ENCODE assay signal across 8 mouse cellular contexts in genomic region chr5:124529697-124530096, GRCm38 (mm10). TPM values are rescaled to one million over a fixed set of nuclear protein-coding genes. Genes with fewer than 3 reads are reported as not detected.
DNase-seq lines count a peak whose midpoint lies in the region; ATAC-seq lines count a peak whose summit lies in the region.

No protein-coding gene starts in this region.

- peaks cover 6% of the 10 kb centered on the region; the same call in 1 of the 2 replicates for H3K4me1 ChIP-seq in brown adipose tissue, adult 24 weeks (ENCODE audit: control insufficient read depth, insufficient read depth, insufficient read length, low read length)
- peaks cover 37% of the 10 kb centered on the region for H3K4me1 ChIP-seq in forebrain, embryonic 13.5 days
- peaks cover 15% of the 10 kb centered on the region for H3K4me1 ChIP-seq in intestine, embryonic 16.5 days (ENCODE audit: control insufficient read depth, insufficient read depth, low read length)
- peaks cover 61% of the 10 kb centered on the region for H3K4me1 ChIP-seq in megakaryocyte, embryonic 14.5 days

- no peak for ATAC-seq in forebrain, embryonic 13.5 days
- no peak for ATAC-seq in intestine, embryonic 16.5 days

- H3K4me3 ChIP-seq in brown adipose tissue, adult 24 weeks (ENCODE audit: insufficient read depth, low read depth, low read length): peak overlapping the region; percentile 90
- peak overlapping the region; percentile 73; the same call in 1 of the 2 replicates for H3K4me3 ChIP-seq in forebrain, embryonic 13.5 days
- H3K4me3 ChIP-seq in intestine, embryonic 16.5 days (ENCODE audit: low read length): peak overlapping the region; percentile 79
- peak overlapping the region; percentile 97 for H3K4me3 ChIP-seq in megakaryocyte, embryonic 14.5 days (replicated peaks)

- no peaks in the 10 kb centered on the region for H3K9me3 ChIP-seq in forebrain, embryonic 13.5 days (replicated peaks)
- H3K9me3 ChIP-seq in intestine, embryonic 16.5 days (ENCODE audit: control insufficient read depth, low read length): no peaks in the 10 kb centered on the region
- no peaks in the 10 kb centered on the region for H3K9me3 ChIP-seq in megakaryocyte, embryonic 14.5 days

- peak overlapping the region; percentile 28 for H3K27ac ChIP-seq in brown adipose tissue, adult 24 weeks (replicated peaks; ENCODE audit: low read depth, low read length)
- no peak overlapping the region for H3K27ac ChIP-seq in forebrain, embryonic 13.5 days
- no peak overlapping the region; the same call in 1 of the 2 replicates for H3K27ac ChIP-seq in intestine, embryonic 16.5 days (ENCODE audit: low read length)

- H3K4me2 ChIP-seq in forebrain, embryonic 13.5 days: peak overlapping the region; percentile 79
- peak overlapping the region; percentile 85 for H3K4me2 ChIP-seq in intestine, embryonic 16.5 days (ENCODE audit: low read depth, low read length)

- H3K27me3 ChIP-seq in forebrain, embryonic 13.5 days: no peaks in the 10 kb centered on the region
- H3K27me3 ChIP-seq in intestine, embryonic 16.5 days (replicated peaks; ENCODE audit: control insufficient read depth, insufficient read depth, low read length): no peaks in the 10 kb centered on the region
- peaks cover 57% of the 10 kb centered on the region for H3K27me3 ChIP-seq in megakaryocyte, embryonic 14.5 days (replicated peaks)

- 71% methylated on average over 8 of the region's 8 CpGs for WGBS in forebrain, embryonic 13.5 days
- WGBS in intestine, embryonic 16.5 days: 45% methylated on average over 8 of the region's 8 CpGs

- 0 out of 2 replicates have a peak, but pooled peaks cover 3% of the 10 kb centered on the region for H3K36me3 ChIP-seq in forebrain, embryonic 13.5 days (ENCODE audit: poor library complexity, severe bottlenecking)
- no peaks in the 10 kb centered on the region for H3K36me3 ChIP-seq in intestine, embryonic 16.5 days (ENCODE audit: control insufficient read depth, insufficient read depth, low read length)
- no peaks in the 10 kb centered on the region for H3K36me3 ChIP-seq in megakaryocyte, embryonic 14.5 days (replicated peaks; ENCODE audit: low read length)

- H3K9ac ChIP-seq in forebrain, embryonic 13.5 days: peak overlapping the region; percentile 73; the same call in 1 of the 2 replicates
- peak overlapping the region; percentile 82 for H3K9ac ChIP-seq in intestine, embryonic 16.5 days (ENCODE audit: low read depth, low read length)

- DNase-seq in adrenal gland, postnatal 25 days: no peak
- DNase-seq in layer of hippocampus, adult 8-10 months (ENCODE audit: low spot score in 2 of 2): no peak
- no peak for DNase-seq in cerebellum, adult 11 months
- DNase-seq in layer of hippocampus, postnatal 10 days (ENCODE audit: low spot score in 2 of 2): no peak

RNA-seq across cellular contexts. Expression of gene Rilpl1, which starts 1.5 kb away (rescaled TPM):
- polyA plus RNA-seq in brown adipose tissue, adult 24 weeks (2012; ENCODE audit: insufficient read depth, insufficient read length, missing spikeins): 4.9 and 8.7 TPM in 2 replicates
- 10.4 and 10.6 TPM in 2 replicates for polyA plus RNA-seq in forebrain, embryonic 13.5 days (2015; fragmentation: Nextera tagmentation; extraction: Ambion mirVana)
- 8.6 and 8.8 TPM in 2 replicates for polyA plus RNA-seq in intestine, embryonic 16.5 days (2015; fragmentation: Nextera tagmentation; extraction: Ambion mirVana)
- 0.75 and 11.4 TPM in 2 replicates for polyA plus RNA-seq in megakaryocyte, embryonic 14.5 days (2012; ENCODE audit: insufficient read depth, low replicate concordance)
- 15.1 and 17.7 TPM in 2 replicates for total RNA-seq in adrenal gland, postnatal 25 days (2021)
- 10 to 100 TPM; 67.1 to 69.2 (median 68.8) TPM for total RNA-seq in layer of hippocampus, adult 8-10 months (2022)
- 10 to 100 TPM; 28.9 to 31.0 TPM for total RNA-seq in layer of hippocampus, postnatal 10 days (2021)

RNA-seq across cellular contexts. Expression of gene Tmed2, which starts 10.8 kb away (rescaled TPM):
- 330 and 403 TPM in 2 replicates for polyA plus RNA-seq in brown adipose tissue, adult 24 weeks (2012; ENCODE audit: insufficient read depth, insufficient read length, missing spikeins)
- polyA plus RNA-seq in forebrain, embryonic 13.5 days (2015; fragmentation: Nextera tagmentation; extraction: Ambion mirVana): 378 and 389 TPM in 2 replicates
- polyA plus RNA-seq in intestine, embryonic 16.5 days (2015; fragmentation: Nextera tagmentation; extraction: Ambion mirVana): 635 and 649 TPM in 2 replicates
- polyA plus RNA-seq in megakaryocyte, embryonic 14.5 days (2012; ENCODE audit: insufficient read depth, low replicate concordance): 72.2 and 125 TPM in 2 replicates
- total RNA-seq in adrenal gland, postnatal 25 days (2021): 186 and 197 TPM in 2 replicates
- 100 to 1,000 TPM; 100 to 117 (median 109) TPM for total RNA-seq in layer of hippocampus, adult 8-10 months (2022)
- total RNA-seq in layer of hippocampus, postnatal 10 days (2021): 100 to 1,000 TPM in 1 of 2 experiments, 10 to 100 TPM in 1; 95.6 to 113 TPM

RNA-seq across cellular contexts. Expression of gene Ddx55, which starts 23.0 kb away (rescaled TPM):
- 2.1 and 3.7 TPM in 2 replicates for polyA plus RNA-seq in brown adipose tissue, adult 24 weeks (2012; ENCODE audit: insufficient read depth, insufficient read length, missing spikeins)
- polyA plus RNA-seq in forebrain, embryonic 13.5 days (2015; fragmentation: Nextera tagmentation; extraction: Ambion mirVana): 23.3 and 25.5 TPM in 2 replicates
- 12.5 and 14.5 TPM in 2 replicates for polyA plus RNA-seq in intestine, embryonic 16.5 days (2015; fragmentation: Nextera tagmentation; extraction: Ambion mirVana)
- polyA plus RNA-seq in megakaryocyte, embryonic 14.5 days (2012; ENCODE audit: insufficient read depth, low replicate concordance): 4.6 and 7.1 TPM in 2 replicates
- total RNA-seq in adrenal gland, postnatal 25 days (2021): 14.8 and 15.5 TPM in 2 replicates
- total RNA-seq in layer of hippocampus, adult 8-10 months (2022): 10 to 100 TPM; 27.5 to 36.8 (median 29.6) TPM
- total RNA-seq in layer of hippocampus, postnatal 10 days (2021): 10 to 100 TPM; 26.4 to 30.2 TPM

RNA-seq across cellular contexts. Expression of gene Snrnp35, which starts 46.8 kb away (rescaled TPM):
- polyA plus RNA-seq in brown adipose tissue, adult 24 weeks (2012; ENCODE audit: insufficient read depth, insufficient read length, missing spikeins): 12.4 and 13.4 TPM in 2 replicates
- 27.2 and 27.8 TPM in 2 replicates for polyA plus RNA-seq in forebrain, embryonic 13.5 days (2015; fragmentation: Nextera tagmentation; extraction: Ambion mirVana)
- 20.1 and 20.9 TPM in 2 replicates for polyA plus RNA-seq in intestine, embryonic 16.5 days (2015; fragmentation: Nextera tagmentation; extraction: Ambion mirVana)
- 8.7 and 27.1 TPM in 2 replicates for polyA plus RNA-seq in megakaryocyte, embryonic 14.5 days (2012; ENCODE audit: insufficient read depth, low replicate concordance)
- total RNA-seq in adrenal gland, postnatal 25 days (2021): 20.7 TPM in 2 replicates
- 10 to 100 TPM; 25.7 to 31.5 (median 28.6) TPM for total RNA-seq in layer of hippocampus, adult 8-10 months (2022)
- 10 to 100 TPM; 20.9 to 32.7 TPM for total RNA-seq in layer of hippocampus, postnatal 10 days (2021)

RNA-seq across cellular contexts. Expression of gene Eif2b1, which starts 49.2 kb away (rescaled TPM):
- 28.3 and 32.1 TPM in 2 replicates for polyA plus RNA-seq in brown adipose tissue, adult 24 weeks (2012; ENCODE audit: insufficient read depth, insufficient read length, missing spikeins)
- polyA plus RNA-seq in forebrain, embryonic 13.5 days (2015; fragmentation: Nextera tagmentation; extraction: Ambion mirVana): 72.8 and 74.4 TPM in 2 replicates
- polyA plus RNA-seq in intestine, embryonic 16.5 days (2015; fragmentation: Nextera tagmentation; extraction: Ambion mirVana): 85.5 and 86.6 TPM in 2 replicates
- 8.4 and 10.9 TPM in 2 replicates for polyA plus RNA-seq in megakaryocyte, embryonic 14.5 days (2012; ENCODE audit: insufficient read depth, low replicate concordance)
- 42.1 and 48.3 TPM in 2 replicates for total RNA-seq in adrenal gland, postnatal 25 days (2021)
- 10 to 100 TPM; 34.2 to 36.9 (median 35.2) TPM for total RNA-seq in layer of hippocampus, adult 8-10 months (2022)
- 10 to 100 TPM; 42.4 to 49.1 TPM for total RNA-seq in layer of hippocampus, postnatal 10 days (2021)
